Mouse (Mus musculus) myocyte (in vitro differentiated cells): ENCODE measurements at regions not wholly inside any gene's neighbourhood (a gene's known extent, or its start where the extent isn't known, plus 50 kb on each side); places are given as distances from the start of the nearest gene placed in this dataset.

ENCODE experiments used
- H3K27me3 ChIP-seq: one replicate; pipeline ENCODE4 v1.6.1; 2011; ENCODE audit not compliant: control insufficient read depth, insufficient read depth, insufficient read length
- H3K36me3 ChIP-seq: one replicate; pipeline ENCODE4 v1.6.1; 2011; ENCODE audit not compliant: control insufficient read depth, insufficient read depth
- H3K4me2 ChIP-seq: one replicate; pipeline ENCODE4 v1.6.1; 2011; ENCODE audit warnings: low read depth, control low read depth
- H3K4me3 ChIP-seq: one replicate; pipeline ENCODE4 v1.5.1; 2011; ENCODE audit warnings: mild to moderate bottlenecking, control low read depth, moderate library complexity
- H3K79me2 ChIP-seq: one replicate; pipeline ENCODE4 v1.6.1; 2011; ENCODE audit not compliant: control insufficient read depth, insufficient read depth
- H3ac ChIP-seq: one replicate; pipeline ENCODE4 v1.6.1; 2011; ENCODE audit not compliant: control insufficient read depth, insufficient read length
- CEBPB ChIP-seq: IDR thresholded peaks from 2 replicates; pipeline ENCODE4 v1.6.1; 2011; ENCODE audit warnings: mild to moderate bottlenecking, moderate library complexity; ENCODE audit not compliant: poor library complexity, insufficient read depth, severe bottlenecking
- E2F4 ChIP-seq: IDR thresholded peaks from one replicate; pipeline ENCODE4 v1.6.1; 2011; ENCODE audit warnings: mild to moderate bottlenecking, control low read depth, moderate library complexity; ENCODE audit not compliant: insufficient read depth
- MAX ChIP-seq: IDR thresholded peaks from one replicate; pipeline ENCODE4 v1.6.1; 2011; ENCODE audit warnings: low read depth, mild to moderate bottlenecking, control low read depth
- MYOD1 ChIP-seq, 3 experiments: IDR thresholded peaks; one replicate each; pipeline ENCODE4 v1.6.1; 2011; ENCODE audit warnings: control low read depth in 2 of 3, low read depth in 2 of 3, mild to moderate bottlenecking in 2 of 3, moderate library complexity in 1 of 3; ENCODE audit not compliant: insufficient read length in 2 of 3, control insufficient read depth in 1 of 3
- MYOG ChIP-seq, 3 experiments: IDR thresholded peaks; one replicate each; pipeline ENCODE4 v1.6.1; 2011; ENCODE audit warnings: control low read depth in 2 of 3, low read depth in 2 of 3, mild to moderate bottlenecking in 2 of 3; ENCODE audit not compliant: insufficient read length in 2 of 3, control insufficient read depth in 1 of 3, insufficient read depth in 1 of 3
- POLR2A ChIP-seq: IDR thresholded peaks from one replicate; pipeline ENCODE4 v1.6.1; 2011; ENCODE audit warnings: low read depth, mild to moderate bottlenecking, control low read depth, moderate library complexity; ENCODE audit not compliant: insufficient read length
- POLR2AphosphoS2 ChIP-seq: IDR thresholded peaks from one replicate; pipeline ENCODE4 v1.6.1; 2011; ENCODE audit warnings: low read depth, control low read depth; ENCODE audit not compliant: insufficient read length
- REST ChIP-seq: IDR thresholded peaks from one replicate; pipeline ENCODE4 v1.6.1; 2011; ENCODE audit warnings: mild to moderate bottlenecking, control low read depth, moderate library complexity; ENCODE audit not compliant: insufficient read depth, insufficient read length
- SRF ChIP-seq: IDR thresholded peaks from one replicate; pipeline ENCODE4 v1.6.1; 2011; ENCODE audit warnings: low read depth; ENCODE audit not compliant: control insufficient read depth, insufficient read length
- TCF12 ChIP-seq: IDR thresholded peaks from one replicate; pipeline ENCODE4 v1.6.1; 2011; ENCODE audit warnings: mild to moderate bottlenecking, control low read depth; ENCODE audit not compliant: poor library complexity, insufficient read depth, severe bottlenecking
- TCF3 ChIP-seq: IDR thresholded peaks from one replicate; pipeline ENCODE4 v1.6.1; 2011; ENCODE audit warnings: low read depth, control low read depth; ENCODE audit not compliant: insufficient read length
- USF1 ChIP-seq: IDR thresholded peaks from one replicate; pipeline ENCODE4 v1.6.1; 2011; ENCODE audit warnings: low read depth, mild to moderate bottlenecking, control low read depth, moderate library complexity

DNA sequence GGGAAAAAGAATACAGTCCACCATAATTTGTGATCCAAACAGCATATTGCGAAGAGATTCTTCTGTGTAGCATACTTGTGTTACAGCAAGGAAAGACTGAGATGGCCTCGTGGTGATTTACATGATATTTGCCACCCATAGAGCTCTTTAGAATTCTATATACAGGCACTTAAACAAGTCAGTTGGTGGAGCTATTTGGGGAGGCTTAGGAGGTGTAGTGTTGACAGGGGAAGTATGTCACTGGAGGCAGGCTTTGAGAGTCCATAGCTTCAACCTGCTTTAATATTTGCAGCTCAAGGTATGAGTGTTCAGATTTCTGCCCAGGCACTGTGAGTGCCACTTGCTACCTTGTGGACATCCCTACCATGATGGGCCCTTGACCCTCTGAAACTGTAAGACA is 187.3 kb downstream of the Ostf1 start:
- no peak overlapping the region for H3ac ChIP-seq
- H3K4me3 ChIP-seq: no peak overlapping the region
- no peaks in the 10 kb centered on the region for H3K27me3 ChIP-seq
- TF ChIP-seq POLR2AphosphoS2 (no peak), SRF (no peak), MAX (no peak), CEBPB (no peak), TCF3 (no peak), REST (no peak), MYOD1 (IDR thresholded peaks at IDR 0.05; ENCODE audit: control insufficient read depth in 1 of 3, insufficient read length in 2 of 3, low read depth in 2 of 3) (no peak)
- no peaks in the 10 kb centered on the region for H3K79me2 ChIP-seq
- H3K36me3 ChIP-seq: no peaks in the 10 kb centered on the region
- no peak overlapping the region for H3K4me2 ChIP-seq

DNA sequence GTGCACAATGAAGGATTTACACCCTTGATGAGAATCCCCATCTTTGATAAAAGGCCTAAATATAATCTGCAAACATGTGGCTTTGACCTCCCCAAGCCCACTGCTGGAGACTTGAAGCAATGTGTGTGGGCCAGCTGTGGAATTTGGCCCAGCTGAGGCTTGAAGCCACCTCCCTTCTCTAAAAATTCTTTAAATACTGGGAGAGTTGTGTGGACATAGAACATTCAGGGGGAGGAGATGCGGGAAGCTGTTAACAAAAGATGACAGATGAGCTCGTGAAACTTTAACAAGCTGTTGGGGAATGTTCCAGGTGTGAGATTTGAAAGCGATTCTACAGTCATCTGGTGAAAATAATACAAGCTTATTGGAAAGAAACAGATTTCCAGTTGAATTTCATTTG is 195.3 kb downstream of the Ostf1 start:
- Histone ChIP-seq H3K4me3 (no peak overlapping the region), H3K27me3 (no peaks in the 10 kb centered on the region), H3K79me2 (no peaks in the 10 kb centered on the region), H3ac (no peak overlapping the region), H3K36me3 (no peaks in the 10 kb centered on the region), H3K4me2 (no peak overlapping the region)
- TF ChIP-seq USF1 (no peak), POLR2A (no peak), CEBPB (no peak), TCF12 (no peak), POLR2AphosphoS2 (no peak), TCF3 (no peak), SRF (no peak), MYOG (IDR thresholded peaks at IDR 0.05; ENCODE audit: control insufficient read depth in 1 of 3, insufficient read depth in 1 of 3, insufficient read length in 2 of 3, low read depth in 2 of 3) (no peak), REST (no peak), MAX (no peak), E2F4 (no peak), MYOD1 (IDR thresholded peaks at IDR 0.05; ENCODE audit: control insufficient read depth in 1 of 3, insufficient read length in 2 of 3, low read depth in 2 of 3) (no peak)

DNA sequence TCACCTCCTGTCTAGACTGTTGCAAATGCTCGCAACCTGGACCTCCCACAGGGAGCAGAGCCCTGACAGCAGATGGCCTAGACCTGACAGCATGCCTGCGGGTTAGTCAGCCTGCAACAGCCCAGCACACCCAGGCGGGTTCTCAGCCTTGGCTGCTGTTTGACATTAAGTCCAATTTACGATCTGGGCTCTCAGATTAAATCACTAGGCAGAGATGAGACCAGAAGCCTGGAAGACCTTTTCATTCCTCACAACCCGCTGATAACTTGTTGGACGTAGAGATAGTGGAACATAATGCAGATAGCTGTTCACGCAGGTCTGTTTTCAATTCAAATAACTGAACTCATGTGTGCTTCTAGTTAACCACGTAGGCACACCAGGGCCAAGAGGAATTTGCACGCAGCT is 211.2 kb downstream of the Ostf1 start:
- no peak overlapping the region for H3K4me2 ChIP-seq
- no peaks in the 10 kb centered on the region for H3K79me2 ChIP-seq
- no peak overlapping the region for H3K4me3 ChIP-seq
- no peak overlapping the region for H3ac ChIP-seq
- no peak for TF ChIP-seq TCF3
- TF ChIP-seq USF1: no peak
- no peaks in the 10 kb centered on the region for H3K27me3 ChIP-seq
- H3K36me3 ChIP-seq: no peaks in the 10 kb centered on the region

DNA sequence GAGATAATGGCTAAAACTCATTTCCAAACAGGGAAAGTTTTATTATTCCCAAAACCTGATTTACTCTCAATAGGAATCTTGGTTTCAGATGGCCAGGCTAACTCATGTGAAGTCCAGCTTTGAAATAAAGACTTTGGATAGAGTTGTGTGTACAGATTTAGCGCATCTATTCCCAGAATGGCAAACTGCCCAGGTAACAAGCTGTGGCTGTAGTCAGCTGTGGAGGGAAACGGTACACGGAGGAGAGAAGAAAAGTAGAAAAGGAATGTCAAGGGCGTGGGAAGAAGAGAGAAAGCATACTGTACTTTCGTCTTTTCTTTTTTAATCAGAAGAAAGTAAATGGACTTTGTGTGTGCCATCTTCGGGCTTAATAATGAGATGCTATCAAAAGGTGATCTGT is 213.1 kb downstream of the Ostf1 start:
- TF ChIP-seq MYOD1 (IDR thresholded peaks at IDR 0.05; ENCODE audit: control insufficient read depth in 1 of 3, insufficient read length in 2 of 3, low read depth in 2 of 3) (no peak), TCF12 (no peak), MYOG (IDR thresholded peaks at IDR 0.05; ENCODE audit: control insufficient read depth in 1 of 3, insufficient read depth in 1 of 3, insufficient read length in 2 of 3, low read depth in 2 of 3) (no peak)
- Histone ChIP-seq H3K4me3 (no peak overlapping the region), H3ac (no peak overlapping the region), H3K27me3 (no peaks in the 10 kb centered on the region), H3K79me2 (no peaks in the 10 kb centered on the region), H3K36me3 (no peaks in the 10 kb centered on the region), H3K4me2 (no peak overlapping the region)

DNA sequence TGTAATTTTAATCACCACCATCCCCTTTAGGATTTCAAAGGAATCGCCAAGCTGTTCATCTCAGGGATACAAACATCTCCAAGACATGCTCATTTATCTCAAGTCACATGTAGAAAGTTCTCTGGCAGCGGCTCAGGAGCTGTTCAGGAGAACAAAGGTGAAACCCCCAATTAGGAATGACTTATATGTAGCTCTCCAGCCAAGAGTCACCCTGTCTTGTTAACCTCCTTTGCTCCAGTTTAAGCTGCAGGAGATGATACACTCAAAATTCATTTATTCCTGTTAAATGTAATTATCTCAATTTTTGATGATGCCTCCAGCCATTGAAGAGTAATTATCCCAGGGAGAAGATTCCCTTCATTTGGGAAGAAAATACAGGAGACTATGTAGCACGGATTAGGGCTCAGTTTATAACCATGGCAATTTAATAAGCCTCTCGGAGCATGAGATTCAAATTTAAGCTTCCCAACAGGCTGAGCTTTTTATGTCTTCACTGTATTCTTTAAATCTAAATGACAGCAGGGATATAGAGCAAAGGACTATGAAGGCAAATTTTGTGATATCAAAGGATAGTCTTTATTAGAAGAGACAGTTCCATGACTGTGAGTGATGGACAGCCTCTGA is 254.0 kb downstream of the Ostf1 start:
- no peaks in the 10 kb centered on the region for H3K79me2 ChIP-seq
- H3K4me3 ChIP-seq: no peak overlapping the region
- H3K27me3 ChIP-seq: no peaks in the 10 kb centered on the region

DNA sequence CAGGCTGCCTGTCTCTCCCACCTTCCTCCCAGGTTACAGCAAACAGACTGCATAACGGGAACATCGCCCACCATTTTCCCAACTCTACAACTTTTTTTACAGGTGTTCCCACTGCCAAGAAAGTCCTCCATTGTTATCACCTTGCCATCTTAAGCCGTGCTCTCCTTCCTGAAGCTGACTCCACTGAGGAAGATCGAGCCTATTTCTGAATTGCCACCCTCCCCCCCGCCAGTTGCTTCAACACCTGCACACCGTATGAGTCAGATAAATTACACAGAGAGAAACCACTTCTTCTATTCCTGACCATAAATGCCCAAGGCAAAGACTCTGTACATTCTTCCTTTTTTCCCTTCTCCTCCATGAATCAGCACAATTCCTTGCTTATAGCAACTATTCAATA is 263.0 kb downstream of the Ostf1 start:
- no peaks in the 10 kb centered on the region for H3K79me2 ChIP-seq
- H3K36me3 ChIP-seq: no peaks in the 10 kb centered on the region
- H3K4me2 ChIP-seq: no peak overlapping the region
- TF ChIP-seq SRF (no peak), TCF3 (no peak), USF1 (no peak), E2F4 (no peak), POLR2A (no peak), REST (no peak), TCF12 (no peak), MYOG (IDR thresholded peaks at IDR 0.05; ENCODE audit: control insufficient read depth in 1 of 3, insufficient read depth in 1 of 3, insufficient read length in 2 of 3, low read depth in 2 of 3) (no peak), MAX (no peak), CEBPB (no peak), MYOD1 (IDR thresholded peaks at IDR 0.05; ENCODE audit: control insufficient read depth in 1 of 3, insufficient read length in 2 of 3, low read depth in 2 of 3) (no peak), POLR2AphosphoS2 (no peak)
- H3K4me3 ChIP-seq: no peak overlapping the region
- no peaks in the 10 kb centered on the region for H3K27me3 ChIP-seq
- H3ac ChIP-seq: no peak overlapping the region

More for the DNA sequence above, 254.0 kb downstream of the Ostf1 start:
- no peak overlapping the region for H3K4me2 ChIP-seq
- TF ChIP-seq POLR2AphosphoS2: no peak
- no peak for TF ChIP-seq MYOD1 (IDR thresholded peaks at IDR 0.05; ENCODE audit: control insufficient read depth in 1 of 3, insufficient read length in 2 of 3, low read depth in 2 of 3)
- TF ChIP-seq POLR2A: no peak
- no peak for TF ChIP-seq CEBPB
- no peak for TF ChIP-seq TCF3
- no peak overlapping the region for H3ac ChIP-seq
- no peaks in the 10 kb centered on the region for H3K36me3 ChIP-seq
